Mouse (Mus musculus): Measurements from ENCODE around the gene Gpsm2. TPM values are rescaled to one million over a fixed set of nuclear protein-coding genes. Genes with fewer than 3 reads are reported as not detected.

Gpsm2 gene
- polyA plus RNA-seq (2015; fragmentation: Illumina TruSeq; extraction: RNeasy Lipid Tissue Mini Kit (QIAGEN cat#74804); ENCODE audit: insufficient read depth, low replicate concordance) = 7.4 TPM

GRCm38 (mm10) chr3:108722036-108722872, at the start of gene Gpsm2:
TSS of gene Gpsm2 (minus strand) at chr3:108722309.

GRCm38 (mm10) chr3:108739045-108739708, 17.1 kb upstream of the Gpsm2 start, which contains the start of gene Aknad1:
TSS of gene Aknad1 (plus strand) at chr3:108739658.

GRCm38 (mm10) chr3:108653710-108654379, 68.3 kb downstream of the Gpsm2 start, which contains the start of gene Clcc1:
TSS of gene Clcc1 (plus strand) at chr3:108653913.

Other genes with a start within 250 kb of the Gpsm2 start
- not detected for gene 1700013F07Rik, start 188.2 kb downstream of the Gpsm2 start, polyA plus RNA-seq (2015; fragmentation: Illumina TruSeq; extraction: RNeasy Lipid Tissue Mini Kit (QIAGEN cat#74804); ENCODE audit: insufficient read depth, low replicate concordance)
- gene 5330417C22Rik, start 185.8 kb downstream of the Gpsm2 start, polyA plus RNA-seq (2015; fragmentation: Illumina TruSeq; extraction: RNeasy Lipid Tissue Mini Kit (QIAGEN cat#74804); ENCODE audit: insufficient read depth, low replicate concordance) = 2.3 TPM
- 53.6 TPM for gene Tmem167b, start 159.8 kb downstream of the Gpsm2 start, polyA plus RNA-seq (2015; fragmentation: Illumina TruSeq; extraction: RNeasy Lipid Tissue Mini Kit (QIAGEN cat#74804); ENCODE audit: insufficient read depth, low replicate concordance)
- 48.4 TPM for gene Taf13, start 150.6 kb downstream of the Gpsm2 start, polyA plus RNA-seq (2015; fragmentation: Illumina TruSeq; extraction: RNeasy Lipid Tissue Mini Kit (QIAGEN cat#74804); ENCODE audit: insufficient read depth, low replicate concordance)
- gene Wdr47, start 131.0 kb downstream of the Gpsm2 start, polyA plus RNA-seq (2015; fragmentation: Illumina TruSeq; extraction: RNeasy Lipid Tissue Mini Kit (QIAGEN cat#74804); ENCODE audit: insufficient read depth, low replicate concordance) = 19.3 TPM
- gene Clcc1, start 68.4 kb downstream of the Gpsm2 start, polyA plus RNA-seq (2015; fragmentation: Illumina TruSeq; extraction: RNeasy Lipid Tissue Mini Kit (QIAGEN cat#74804); ENCODE audit: insufficient read depth, low replicate concordance) = 61.5 TPM
- 0.10 TPM for gene Aknad1, start 17.3 kb upstream of the Gpsm2 start, polyA plus RNA-seq (2015; fragmentation: Illumina TruSeq; extraction: RNeasy Lipid Tissue Mini Kit (QIAGEN cat#74804); ENCODE audit: insufficient read depth, low replicate concordance)
- 104 TPM for gene Stxbp3, start 118.2 kb upstream of the Gpsm2 start, polyA plus RNA-seq (2015; fragmentation: Illumina TruSeq; extraction: RNeasy Lipid Tissue Mini Kit (QIAGEN cat#74804); ENCODE audit: insufficient read depth, low replicate concordance)
- 5.1 TPM for gene Fndc7, start 167.7 kb upstream of the Gpsm2 start, polyA plus RNA-seq (2015; fragmentation: Illumina TruSeq; extraction: RNeasy Lipid Tissue Mini Kit (QIAGEN cat#74804); ENCODE audit: insufficient read depth, low replicate concordance)
- gene Prpf38b, start 189.4 kb upstream of the Gpsm2 start, polyA plus RNA-seq (2015; fragmentation: Illumina TruSeq; extraction: RNeasy Lipid Tissue Mini Kit (QIAGEN cat#74804); ENCODE audit: insufficient read depth, low replicate concordance) = 452 TPM
- gene Henmt1, start 217.6 kb upstream of the Gpsm2 start, polyA plus RNA-seq (2015; fragmentation: Illumina TruSeq; extraction: RNeasy Lipid Tissue Mini Kit (QIAGEN cat#74804); ENCODE audit: insufficient read depth, low replicate concordance) = 0.32 TPM
- not detected for gene Gm9857, start 218.1 kb upstream of the Gpsm2 start, polyA plus RNA-seq (2015; fragmentation: Illumina TruSeq; extraction: RNeasy Lipid Tissue Mini Kit (QIAGEN cat#74804); ENCODE audit: insufficient read depth, low replicate concordance)

All from spleen, adult 10 weeks (tissue).